Mouse (Mus musculus) MEL-GATA-1-ER (cell line): ENCODE data around the gene Rras.

Source experiments
- DNase-seq: peaks from one replicate; pipeline ENCODE4 v3.0.0-alpha.2; 2012; ENCODE audit warnings: low read depth; ENCODE audit errors: extremely low read depth

Gene Rras

DNA sequence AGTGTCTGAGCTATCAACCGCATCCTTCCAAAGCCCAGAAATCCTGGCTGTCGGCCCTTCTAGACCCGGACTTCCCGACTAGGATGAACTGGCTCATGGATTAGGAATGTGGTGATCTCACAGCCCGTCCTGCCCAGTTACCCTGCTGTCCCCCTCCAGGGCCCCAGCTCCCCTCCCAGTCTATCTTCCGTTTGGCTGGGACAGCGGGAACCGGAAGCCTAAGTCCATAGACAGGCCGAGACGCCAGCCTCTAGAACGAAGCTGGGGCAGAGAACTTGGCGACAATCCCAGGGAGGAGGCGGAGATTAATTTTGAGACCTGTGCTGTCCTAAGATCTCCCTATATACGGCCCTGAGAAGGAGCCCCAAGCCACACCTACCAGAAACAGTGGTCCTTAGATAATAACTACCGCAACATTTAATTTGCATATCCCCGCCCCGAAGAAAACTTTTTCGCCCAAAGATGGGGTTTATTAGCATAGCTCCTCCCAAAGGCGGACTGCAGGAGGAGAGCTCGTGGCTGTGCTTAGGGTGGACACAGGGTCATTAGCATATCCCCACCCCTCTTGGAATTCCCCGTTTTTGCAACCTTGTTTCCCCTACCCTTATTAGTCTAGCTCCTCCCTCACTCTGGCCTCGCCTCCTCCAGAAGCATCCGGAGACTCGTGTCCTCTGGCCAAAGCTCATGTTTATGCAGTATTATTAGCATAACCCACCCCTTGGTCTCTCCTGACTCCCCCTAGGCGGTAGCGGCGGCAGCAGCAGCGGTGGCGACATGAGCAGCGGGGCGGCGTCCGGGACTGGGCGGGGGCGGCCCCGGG is at the start of gene Rras:
Gene Rras, plus strand, starts transcription at position 720 of the 820 bp plus-strand sequence.
- peak; percentile 99 for DNase-seq

DNA sequence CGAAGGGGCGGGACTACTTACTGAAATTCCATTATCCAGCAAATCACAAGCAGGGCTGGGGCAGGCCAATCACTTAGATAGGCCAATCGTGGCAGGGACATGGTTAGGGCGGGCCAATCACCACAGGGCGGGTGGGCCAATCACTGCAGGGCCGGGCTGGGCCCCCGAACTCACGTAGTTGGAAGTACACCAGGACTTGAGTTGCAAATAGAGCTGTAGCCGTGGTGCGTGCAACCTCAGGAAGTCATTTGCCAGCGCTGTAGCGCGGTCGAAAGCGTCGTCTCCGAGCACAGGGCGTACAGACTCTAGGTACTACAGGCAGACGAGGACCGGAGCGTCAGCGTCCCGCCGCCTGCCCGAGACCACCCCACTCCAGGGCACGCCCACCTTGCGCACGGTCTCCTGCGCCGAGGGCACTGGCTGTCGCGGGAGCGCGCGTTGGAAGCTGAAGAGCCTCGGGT is 47.5 kb upstream of the Rras start:
- DNase-seq, result peak; percentile 94

DNA sequence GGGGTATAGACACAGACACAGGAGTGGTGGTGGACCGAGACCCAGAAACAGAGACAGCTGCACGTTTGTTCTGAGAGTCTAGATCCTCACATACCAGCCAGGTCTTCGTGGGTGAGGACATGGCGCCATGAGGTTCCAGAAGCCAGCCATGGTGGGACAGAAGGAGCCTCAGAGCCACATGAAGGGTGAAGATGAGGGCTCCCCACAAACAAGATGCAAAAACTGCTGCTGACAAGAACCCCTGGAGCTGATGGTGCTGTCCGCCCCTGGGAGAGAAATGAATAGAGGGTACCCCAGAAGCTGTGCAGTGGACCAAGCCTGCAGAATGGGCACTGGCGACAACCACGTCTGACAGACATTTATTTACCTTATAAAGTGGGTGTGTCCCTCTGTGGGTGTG is 46.6 kb upstream of the Rras start:
- no peak for DNase-seq

DNA sequence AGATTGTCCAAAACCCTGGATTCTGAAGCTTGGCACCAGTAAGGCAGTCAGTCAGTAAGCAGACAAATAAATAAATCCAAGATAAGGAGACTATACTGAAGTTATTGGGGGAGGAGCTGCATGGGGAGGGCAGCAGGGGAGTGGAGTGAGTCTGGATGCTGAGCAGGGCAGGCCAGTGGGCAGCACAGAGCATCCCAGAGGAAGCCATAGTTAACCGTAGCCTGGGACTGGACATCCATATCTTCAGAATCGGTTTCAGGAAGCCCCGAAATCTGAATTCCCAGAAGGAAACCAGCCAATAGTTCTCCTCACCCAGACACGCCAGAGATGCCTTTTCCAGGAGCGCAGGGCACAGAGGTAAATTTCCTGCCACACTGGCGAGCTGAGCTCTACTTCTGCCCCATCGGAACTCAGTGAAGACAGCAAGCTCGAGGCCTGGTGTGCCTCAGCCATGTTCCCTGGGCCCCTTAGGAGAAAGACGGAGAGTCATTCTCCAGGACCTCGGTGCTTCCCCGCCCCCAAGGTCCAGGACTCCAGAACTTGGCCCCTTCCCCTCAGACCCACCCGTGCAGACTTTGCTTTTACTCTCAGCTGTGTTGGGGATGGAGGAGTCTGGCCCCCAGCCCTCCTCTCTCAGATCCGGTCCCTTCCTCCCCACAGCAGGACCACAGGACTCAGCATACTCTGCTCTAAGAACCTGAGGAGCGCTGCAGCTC is 44.2 kb upstream of the Rras start:
- DNase-seq, result no peak

DNA sequence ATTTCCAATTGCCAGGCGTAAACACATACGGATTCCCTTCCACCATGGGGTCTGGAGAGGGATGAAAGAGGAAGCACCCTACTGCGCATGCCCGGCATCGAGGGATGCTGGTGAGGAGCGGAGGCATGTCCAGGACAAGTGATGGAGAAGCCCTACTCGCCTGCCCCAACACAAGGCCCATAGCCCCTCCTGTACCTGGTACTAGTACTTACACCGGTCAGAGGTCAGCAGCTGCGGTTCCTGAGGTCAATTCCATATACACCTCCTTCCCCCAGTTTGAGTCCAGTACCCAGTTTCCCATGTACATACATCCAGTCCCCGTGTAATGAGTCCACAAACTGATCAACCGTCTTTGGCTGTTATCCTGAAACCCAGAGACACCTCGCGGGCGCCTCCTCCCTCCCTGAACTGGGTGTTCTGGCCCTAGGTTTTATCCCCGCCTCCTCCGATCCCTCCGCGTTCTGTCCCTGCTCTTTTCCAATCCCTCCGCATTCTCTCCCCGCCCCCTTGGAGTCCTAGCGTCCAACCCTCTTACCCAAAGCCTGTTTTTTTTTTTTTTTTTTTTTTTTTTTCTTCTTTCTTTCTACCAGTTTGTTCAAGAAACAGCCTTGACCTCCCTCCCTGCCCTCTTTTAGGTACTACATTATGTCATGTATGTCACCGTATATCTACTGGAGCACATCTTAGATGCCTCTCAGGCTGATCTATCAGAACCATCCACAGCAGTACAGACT is 43.2 kb upstream of the Rras start, which contains the start of gene Cpt1c:
Gene Cpt1c, minus strand, starts transcription at position 469 of the 734 bp plus-strand sequence.
- DNase-seq, result peak; percentile 69

DNA sequence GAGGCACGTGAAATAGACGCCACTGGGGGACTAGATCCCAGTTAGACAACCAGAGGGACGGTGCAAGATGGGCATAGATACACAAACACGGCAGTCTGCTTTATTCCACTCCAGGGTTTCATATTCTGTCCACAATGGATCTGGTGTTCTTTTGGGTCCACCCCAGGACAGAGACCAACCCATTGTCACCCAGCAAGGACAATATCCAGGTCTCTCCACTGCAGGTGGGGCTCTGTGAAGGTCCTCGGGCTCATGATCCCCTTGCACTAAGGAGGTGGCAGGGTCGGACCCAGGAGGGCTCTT is 42.7 kb upstream of the Rras start:
- DNase-seq, result no peak

DNA sequence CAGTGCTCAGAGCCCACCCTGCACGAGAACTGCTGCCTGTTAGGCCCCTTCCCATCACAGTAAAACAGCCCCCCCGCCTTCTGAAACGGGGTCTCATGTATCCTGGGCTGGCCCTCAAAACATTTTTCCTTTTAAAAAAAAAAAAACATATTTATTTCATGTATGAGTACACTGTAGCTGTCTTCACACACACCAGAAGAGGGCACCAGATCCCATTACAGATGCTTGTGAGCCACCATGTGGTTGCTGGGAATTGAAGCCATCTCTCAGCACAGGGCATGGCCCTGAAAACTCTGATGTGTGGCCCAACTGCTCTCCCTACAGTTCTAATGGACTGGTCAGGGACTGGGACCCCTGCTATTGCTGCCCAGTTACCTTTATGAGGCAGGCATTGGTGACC is 39.5 kb upstream of the Rras start:
- DNase-seq, result no peak

DNA sequence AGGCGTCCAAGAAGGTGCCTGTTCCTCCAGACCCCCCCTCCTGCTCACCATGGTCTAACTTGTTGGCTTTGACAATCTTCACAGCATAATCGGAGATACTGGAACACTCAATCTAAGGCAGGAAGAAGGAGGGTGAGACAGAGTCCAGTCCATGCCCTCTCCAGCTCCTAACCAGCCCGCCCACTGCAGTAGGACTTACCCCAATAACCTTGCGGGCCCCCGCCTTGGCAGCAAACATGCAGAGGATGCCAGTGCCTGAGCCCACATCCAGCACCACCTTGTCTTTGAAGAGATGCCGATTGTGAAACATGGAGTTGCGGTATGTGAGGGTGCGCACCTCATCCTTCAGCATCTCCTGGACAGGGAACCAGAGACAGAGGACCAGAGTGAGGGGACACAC is 36.2 kb upstream of the Rras start:
- DNase-seq, result no peak

DNA sequence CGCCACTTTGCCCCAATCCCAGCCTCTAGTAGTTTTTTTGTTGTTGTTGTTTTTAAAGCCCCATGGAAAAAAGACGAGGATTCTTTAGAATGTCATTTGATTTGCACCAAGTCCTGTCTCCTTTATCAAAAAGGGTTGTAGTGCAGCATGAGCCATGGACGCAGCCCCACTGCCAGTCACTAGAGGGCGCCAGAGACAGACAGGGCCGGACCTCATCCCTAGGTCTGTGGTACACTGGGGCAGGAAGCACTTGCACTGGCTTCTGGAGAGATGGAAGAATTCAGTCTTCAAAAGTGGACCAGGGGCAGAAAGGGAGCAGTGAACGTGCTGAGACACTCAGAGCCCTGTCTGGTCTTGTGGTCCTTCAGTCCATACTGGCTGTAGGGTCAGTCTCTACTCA is 34.7 kb upstream of the Rras start:
- peak; percentile 55 for DNase-seq

DNA sequence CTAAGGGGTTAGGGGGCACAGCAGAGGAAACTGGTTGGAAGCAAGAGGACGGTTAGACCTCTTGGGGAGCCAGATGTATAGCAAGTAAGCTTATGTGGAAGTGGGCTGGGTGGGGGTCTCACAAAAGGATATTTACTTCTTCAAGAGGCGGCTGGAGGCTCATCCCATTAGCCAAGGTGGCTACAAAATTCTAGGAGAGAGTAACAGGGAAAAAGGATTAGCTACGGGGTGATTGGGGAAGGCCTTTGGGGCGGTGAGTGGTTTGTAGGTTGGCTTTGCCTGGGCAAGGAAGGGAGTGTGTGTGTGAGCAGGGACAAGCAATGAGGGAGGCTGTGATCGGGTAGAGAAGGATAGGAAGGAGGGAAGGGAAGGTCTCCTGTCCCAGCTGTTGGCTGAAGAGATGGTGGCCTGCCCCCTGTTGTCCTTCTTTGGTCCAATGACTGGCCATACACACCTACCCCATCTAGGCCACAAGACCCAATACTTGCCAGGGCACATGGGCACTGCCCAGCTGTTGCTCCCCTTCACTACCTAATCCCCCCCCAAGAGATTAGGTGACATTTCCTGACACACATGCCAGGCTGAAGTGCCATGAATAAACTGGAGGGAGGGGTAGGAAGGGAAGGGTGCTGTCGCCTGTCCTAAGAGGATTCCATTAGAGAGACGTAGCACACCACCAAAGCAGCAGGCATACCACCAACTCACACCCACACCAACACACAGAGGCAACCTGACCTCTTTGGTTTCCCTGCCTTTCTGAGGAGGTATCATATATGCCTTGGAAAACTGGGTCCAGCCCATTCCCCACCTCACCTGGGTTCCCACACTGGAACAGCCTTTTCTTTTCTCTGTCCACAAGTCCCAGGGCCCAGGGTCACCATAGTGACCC is 33.6 kb upstream of the Rras start:
- DNase-seq, result no peak

DNA sequence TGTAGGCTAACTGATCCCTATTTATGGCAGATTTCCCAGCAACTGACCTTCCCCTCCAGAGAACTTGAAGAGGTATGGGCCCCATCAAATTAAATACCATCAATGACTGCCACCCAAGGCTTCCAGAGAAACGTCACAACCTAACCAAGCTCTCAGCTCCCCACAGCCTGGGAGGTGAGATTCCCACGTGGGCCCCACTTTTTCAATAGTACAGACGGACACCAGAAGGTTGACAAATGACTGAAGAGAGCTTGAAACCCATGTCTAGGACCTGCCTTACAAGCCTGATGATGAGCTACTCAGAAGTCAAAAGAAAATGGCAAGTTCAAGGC is 33.0 kb upstream of the Rras start:
- DNase-seq, result no peak

DNA sequence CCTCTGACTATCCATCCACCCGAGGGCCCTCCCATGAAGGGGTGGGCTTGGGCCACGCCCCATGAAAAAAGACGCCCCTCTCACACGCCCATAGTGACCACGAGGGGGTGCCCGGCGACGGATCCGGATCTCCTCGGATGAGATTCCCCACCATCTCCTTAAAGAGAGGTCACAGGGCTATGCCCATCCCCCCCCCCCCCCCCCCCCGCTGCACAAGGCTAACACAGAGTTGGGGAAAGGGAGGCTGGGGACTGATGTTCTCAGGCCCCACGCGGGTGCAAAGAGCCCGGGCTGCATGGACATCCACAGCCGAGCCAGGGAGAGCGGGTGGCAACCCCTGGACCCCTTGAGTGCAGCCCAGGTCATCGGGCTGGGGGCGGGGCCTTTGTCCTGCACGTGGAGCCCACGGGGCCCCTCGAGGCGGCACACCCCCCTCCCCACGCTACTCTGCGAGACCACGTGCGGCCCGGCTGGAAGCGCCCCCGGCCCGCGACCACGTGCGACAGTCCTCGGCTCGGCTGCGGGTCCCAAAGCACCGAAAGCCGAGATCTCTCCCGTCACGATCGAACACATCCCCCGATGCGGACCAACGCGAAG is 32.1 kb upstream of the Rras start:
- DNase-seq, result no peak

DNA sequence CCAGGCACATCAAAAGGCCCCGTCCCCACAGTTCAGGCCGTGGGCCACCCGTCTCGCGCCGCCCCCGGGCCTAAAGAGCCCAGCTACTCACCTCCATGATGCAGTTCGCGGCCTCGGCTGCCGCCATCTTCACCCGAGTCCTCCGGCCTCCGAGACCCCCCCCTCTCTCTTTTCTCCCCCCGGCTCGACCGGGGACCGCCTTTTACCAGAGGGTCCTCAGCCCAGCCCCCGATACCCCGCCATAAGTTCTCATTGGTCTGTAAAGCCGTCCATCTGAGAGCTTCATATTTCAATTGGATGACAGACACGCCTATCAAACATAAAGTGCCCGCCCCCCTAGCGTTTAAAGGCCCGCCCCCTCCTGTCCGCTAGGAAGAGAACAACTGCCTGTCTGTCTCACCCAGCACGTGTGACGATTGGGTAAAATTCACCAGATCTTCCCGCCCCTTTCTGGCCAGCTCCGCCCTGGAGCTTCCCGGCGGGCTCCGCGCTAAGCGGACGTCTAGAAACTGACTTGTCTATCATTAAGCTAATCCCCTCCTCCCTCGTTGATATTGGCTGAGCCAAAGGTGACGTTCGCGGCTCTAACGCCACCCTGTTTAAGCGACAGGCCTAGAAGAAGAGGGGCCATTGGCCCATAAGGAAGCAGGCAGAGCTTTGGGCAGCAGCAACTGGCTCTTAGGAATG is 31.4 kb upstream of the Rras start, which contains the start of gene Prmt1:
Gene Prmt1, minus strand, starts transcription at position 377 of the 687 bp plus-strand sequence.
- DNase-seq, result peak; percentile 100

DNA sequence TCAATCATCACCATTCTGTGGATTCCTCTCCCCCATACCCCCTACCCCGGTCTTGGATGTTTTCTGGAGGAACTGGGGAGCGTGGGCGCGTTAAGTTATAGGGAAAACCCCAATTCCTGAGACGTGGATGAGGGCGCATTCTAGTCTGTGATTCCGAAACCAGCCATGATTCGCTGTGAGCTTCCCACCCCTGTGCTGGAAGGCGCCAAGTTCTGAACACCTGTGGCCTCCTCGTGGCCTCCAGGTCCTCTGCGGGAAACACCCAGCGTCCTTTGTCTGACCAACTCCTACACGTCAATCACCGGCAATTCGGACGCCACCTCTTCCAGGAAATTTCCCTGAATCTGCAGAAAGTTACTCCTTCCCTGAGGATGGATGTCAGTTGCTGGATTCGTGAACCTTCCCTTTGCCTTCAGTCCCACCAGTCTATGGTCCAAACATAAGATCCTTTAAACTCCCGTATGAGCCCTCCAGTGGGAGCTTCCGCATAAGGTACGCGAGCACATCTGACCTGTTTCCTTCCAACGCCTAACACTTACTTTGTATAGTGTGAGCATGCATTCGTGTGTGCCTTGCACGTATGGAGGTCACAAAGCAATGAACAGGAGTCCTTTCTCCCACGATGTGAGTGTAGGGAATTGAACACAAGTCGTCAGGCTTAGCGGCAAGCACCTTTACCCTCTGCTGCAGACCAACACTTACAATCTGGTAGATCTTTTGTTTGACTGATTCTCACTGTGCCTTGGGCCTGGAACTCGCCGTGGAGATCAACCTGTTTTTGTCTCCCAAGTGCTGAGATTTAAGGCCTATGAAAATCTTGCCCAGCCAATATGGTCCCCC is 30.7 kb upstream of the Rras start:
- DNase-seq, result peak; percentile 66

DNA sequence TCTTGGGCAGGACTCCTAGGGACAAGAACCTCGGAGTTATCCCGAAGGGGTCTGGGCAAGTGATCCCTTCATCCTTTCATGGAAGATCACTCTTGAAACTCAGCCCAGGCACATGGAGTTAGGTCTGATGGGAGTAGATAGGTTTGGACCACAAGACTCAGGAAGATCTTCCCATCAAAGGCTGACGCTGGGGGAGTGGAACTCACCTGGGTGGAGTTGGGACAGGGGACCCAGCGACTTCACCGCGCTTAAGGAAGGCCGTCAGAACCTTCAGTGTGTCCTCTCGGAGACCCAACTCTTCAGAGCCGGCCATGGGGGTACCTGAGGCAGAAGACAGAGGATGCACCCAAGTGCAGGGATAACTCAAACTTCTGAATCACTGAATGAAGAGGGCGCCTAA is 21.1 kb upstream of the Rras start:
- DNase-seq, result no peak

DNA sequence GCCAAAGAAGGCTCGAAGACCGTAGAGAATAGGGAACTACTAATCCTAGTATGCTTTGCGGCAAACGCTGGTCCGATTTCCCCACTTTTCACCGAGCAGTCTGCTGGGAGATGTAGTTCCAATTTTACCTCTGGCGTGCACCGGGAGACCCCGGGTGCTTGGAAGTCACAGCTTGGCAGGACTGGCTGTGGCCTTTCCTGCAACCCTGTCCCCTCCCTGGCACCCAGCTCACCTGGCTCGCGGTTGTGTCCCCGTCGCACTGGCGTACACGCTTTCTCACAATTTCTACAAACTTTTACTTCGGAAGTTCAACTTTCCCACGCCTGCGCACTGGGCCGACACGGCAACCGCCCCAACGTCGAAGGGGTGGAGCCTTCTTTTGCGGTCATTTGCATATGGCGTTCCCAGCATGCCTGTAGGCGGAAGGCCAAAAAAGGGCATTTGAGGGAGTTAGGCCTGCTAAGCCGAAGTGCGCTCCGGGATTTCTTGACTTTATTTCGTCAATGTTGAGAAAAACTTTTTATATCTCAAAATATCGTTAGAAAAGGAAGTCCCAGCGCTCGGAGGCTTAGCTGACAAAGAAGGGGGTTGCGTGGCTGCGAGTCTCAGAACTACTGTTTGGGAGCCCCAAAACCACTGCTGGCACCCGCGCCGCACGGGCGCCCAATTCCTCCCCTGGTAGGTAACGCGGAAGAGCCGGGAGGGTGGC is 20.4 kb upstream of the Rras start, which contains the start of gene Irf3:
Gene Irf3, plus strand, starts transcription at position 418 of the 709 bp plus-strand sequence.
- DNase-seq, result peak; percentile 92

DNA sequence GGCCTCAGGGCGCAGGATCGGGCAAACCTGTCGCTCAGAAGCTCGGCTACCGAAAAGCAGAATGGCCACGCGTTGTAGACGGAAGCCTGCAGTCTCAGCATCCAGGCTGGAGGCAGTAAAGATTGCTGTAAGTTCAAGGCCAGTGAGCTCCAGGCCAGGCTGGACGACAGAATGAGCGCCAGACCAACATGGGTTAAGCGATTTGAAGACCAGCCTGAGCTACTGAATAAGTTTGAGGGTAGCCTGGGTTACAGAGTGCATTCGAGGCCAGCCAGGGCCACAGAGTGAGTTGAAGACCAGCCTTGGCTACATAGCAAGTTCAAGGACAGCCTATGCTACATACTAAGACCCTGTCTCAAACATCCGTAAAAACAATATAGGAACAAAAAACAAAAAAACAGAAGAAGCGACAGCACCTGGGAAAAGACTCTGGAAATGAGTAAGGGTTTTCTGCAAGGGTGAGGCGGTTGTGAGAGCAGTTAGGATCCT is 19.8 kb upstream of the Rras start:
- DNase-seq, result no peak

DNA sequence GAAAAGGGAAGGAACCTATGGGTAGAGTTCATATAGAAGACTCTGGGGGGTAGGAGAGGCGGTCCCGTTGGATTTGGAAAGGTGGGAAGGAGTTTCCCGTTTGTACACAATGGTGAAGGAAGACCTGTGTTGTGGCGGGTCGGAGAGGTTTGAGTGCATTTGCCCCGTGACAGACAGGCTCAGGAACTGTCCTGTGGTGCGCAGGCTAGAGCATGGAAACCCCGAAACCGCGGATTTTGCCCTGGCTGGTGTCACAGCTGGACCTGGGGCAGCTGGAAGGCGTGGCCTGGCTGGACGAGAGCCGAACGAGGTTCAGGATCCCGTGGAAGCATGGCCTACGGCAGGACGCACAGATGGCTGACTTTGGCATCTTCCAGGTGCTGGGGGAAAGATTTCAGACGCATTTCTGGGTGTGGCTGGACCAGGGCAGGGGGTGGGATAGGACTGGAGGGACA is 19.2 kb upstream of the Rras start, which contains the start of gene Bcl2l12:
Gene Bcl2l12, minus strand, starts transcription at position 212 of the 455 bp plus-strand sequence.
- DNase-seq, result no peak
